Mouse (Mus musculus) embryonic facial prominence, embryonic 11.5 days (tissue): Measurements from ENCODE around the gene Pnpla2. TPM values are rescaled to one million over a fixed set of nuclear protein-coding genes. Genes with fewer than 3 reads are reported as not detected.

Source experiments
- ATAC-seq: fragments of 200-750 bp; cut with Nextera tagmentation; replicated peaks from 2 replicates; pipeline ENCODE4 v1.8.0; 2017; ENCODE audit warnings: low read depth; ENCODE audit not compliant: insufficient number of reproducible peaks, low FRiP score, low TSS enrichment
- DNase-seq: peaks from one replicate; pipeline ENCODE4 v3.0.0-alpha.2; 2015; ENCODE audit warnings: low spot score
- H3K27ac ChIP-seq: fragments of 300-500 bp; sonication (generic); replicated peaks from 2 replicates; pipeline ENCODE4 v1.5.1; 2014; ENCODE audit warnings: mild to moderate bottlenecking, low read depth, low read length, control low read depth
- H3K27me3 ChIP-seq: fragments of 300-500 bp; sonication (generic); 2 replicates; pipeline ENCODE4 v1.6.1; 2014; ENCODE audit warnings: mild to moderate bottlenecking, low read length, moderate library complexity, mixed read lengths; ENCODE audit not compliant: control insufficient read depth, insufficient read depth
- H3K36me3 ChIP-seq: fragments of 300-500 bp; sonication (generic); replicated peaks from 2 replicates; pipeline ENCODE4 v1.6.1; 2014; ENCODE audit warnings: low read depth, mild to moderate bottlenecking, low read length, moderate library complexity, mixed read lengths; ENCODE audit not compliant: control insufficient read depth, insufficient read depth
- H3K4me1 ChIP-seq: fragments of 300-500 bp; sonication (generic); 2 replicates; pipeline ENCODE4 v1.6.1; 2014; ENCODE audit warnings: low read length, mixed read lengths; ENCODE audit not compliant: control insufficient read depth, insufficient read depth
- H3K4me2 ChIP-seq: fragments of 300-500 bp; sonication (generic); 2 replicates; pipeline ENCODE4 v1.6.1; 2014; ENCODE audit warnings: low read depth, mild to moderate bottlenecking, control low read depth, low read length, moderate library complexity
- H3K4me3 ChIP-seq: fragments of 300-500 bp; sonication (generic); 2 replicates; pipeline ENCODE4 v1.5.1; 2014; ENCODE audit warnings: low read depth, low read length, control low read depth
- H3K9ac ChIP-seq: fragments of 300-500 bp; sonication (generic); replicated peaks from 2 replicates; pipeline ENCODE4 v1.6.1; 2014; ENCODE audit warnings: mild to moderate bottlenecking, control low read depth, low read length
- H3K9me3 ChIP-seq: fragments of 300-500 bp; sonication (generic); replicated peaks from 2 replicates; pipeline ENCODE4 v1.6.1; 2016; ENCODE audit warnings: mild to moderate bottlenecking, low read length, inconsistent platforms, mixed read lengths; ENCODE audit not compliant: control insufficient read depth
- WGBS: fragments of 180-500 bp; shearing (Covaris S2); extraction: QIAGEN DNeasy Blood & Tissue Kit; methylation state at CpG from one replicate; pipeline ENCODE4 v1.1.7; 2014; 5-methylcytosine and 5-hydroxymethylcytosine counted together
- polyA plus RNA-seq: library from polyadenylated mRNA; unstranded; fragments of >200 nt; fragmentation: Nextera tagmentation; extraction: Ambion mirVana; gene quantifications from 2 replicates; pipeline ENCODE4 v1.2.1, GENCODE M21; 2014

Pnpla2 gene
- polyA plus RNA-seq, 1 experiment from 2014 or later, result 11.1 TPM

DNA sequence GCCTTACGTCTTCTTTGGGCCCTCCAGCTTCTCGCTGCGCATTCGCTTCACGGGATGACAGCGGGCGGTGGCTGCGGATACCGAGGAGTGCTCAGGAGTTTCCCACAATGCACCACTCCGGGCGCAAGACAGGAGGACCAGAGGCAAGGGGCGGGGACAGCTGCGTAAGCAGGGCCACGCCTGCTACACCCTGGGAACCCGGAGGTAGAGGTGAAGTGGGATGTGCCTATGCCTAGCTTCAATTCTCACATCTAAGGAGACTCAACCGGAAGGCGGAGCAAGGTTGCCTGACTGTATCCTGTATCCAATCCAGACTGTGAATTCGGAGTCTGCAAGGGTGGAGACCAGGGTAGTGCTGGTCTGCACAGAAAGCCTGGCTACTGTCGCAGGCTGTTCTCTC lies 25.7 kb upstream of the Pnpla2 start, which contains the start of gene Cend1:
Gene Cend1, minus strand, starts transcription at position 182 of the 400 bp plus-strand sequence.
- H3K27ac ChIP-seq, result no peak within 1 kb of the TSS
- 0 out of 2 replicates have a peak, but pooled peaks cover 5% of the 10 kb centered on the region for H3K4me1 ChIP-seq
- peaks cover 2% of the 10 kb centered on the region; the same call in 1 of the 2 replicates for H3K36me3 ChIP-seq
- ATAC-seq (peak; percentile 82), DNase-seq (peak; percentile 85)
- peak within 1 kb of the TSS; percentile 46 for H3K9ac ChIP-seq
- WGBS, result 2% methylated on average over 19 of the region's 19 CpGs
- peak within 1 kb of the TSS; percentile 66 for H3K4me2 ChIP-seq
- H3K9me3 ChIP-seq, result no peaks in the 10 kb centered on the region
- peak within 1 kb of the TSS; percentile 32 for H3K4me3 ChIP-seq
- no peaks in the 10 kb centered on the region for H3K27me3 ChIP-seq

GRCm38 (mm10) chr7:141429840-141430584 lies 25.0 kb upstream of the Pnpla2 start:
- Histone ChIP-seq H3K9ac (no peak overlapping the region; the same call in 1 of the 2 replicates), H3K27me3 (no peaks in the 10 kb centered on the region), H3K4me3 (no peak overlapping the region), H3K9me3 (no peaks in the 10 kb centered on the region), H3K4me1 (peaks cover 5% of the 10 kb centered on the region; the same call in 1 of the 2 replicates), H3K36me3 (peaks cover 2% of the 10 kb centered on the region; the same call in 1 of the 2 replicates), H3K4me2 (no peak overlapping the region), H3K27ac (no peak overlapping the region)
- DNase-seq (no peak), ATAC-seq (no peak)
- 63% methylated on average over 9 of the region's 9 CpGs for WGBS

- WGBS, result 92% methylated on average over 9 of the region's 9 CpGs
These were observed 24.3 kb upstream of the Pnpla2 start for GRCm38 (mm10) chr7:141430585-141431240.

DNA sequence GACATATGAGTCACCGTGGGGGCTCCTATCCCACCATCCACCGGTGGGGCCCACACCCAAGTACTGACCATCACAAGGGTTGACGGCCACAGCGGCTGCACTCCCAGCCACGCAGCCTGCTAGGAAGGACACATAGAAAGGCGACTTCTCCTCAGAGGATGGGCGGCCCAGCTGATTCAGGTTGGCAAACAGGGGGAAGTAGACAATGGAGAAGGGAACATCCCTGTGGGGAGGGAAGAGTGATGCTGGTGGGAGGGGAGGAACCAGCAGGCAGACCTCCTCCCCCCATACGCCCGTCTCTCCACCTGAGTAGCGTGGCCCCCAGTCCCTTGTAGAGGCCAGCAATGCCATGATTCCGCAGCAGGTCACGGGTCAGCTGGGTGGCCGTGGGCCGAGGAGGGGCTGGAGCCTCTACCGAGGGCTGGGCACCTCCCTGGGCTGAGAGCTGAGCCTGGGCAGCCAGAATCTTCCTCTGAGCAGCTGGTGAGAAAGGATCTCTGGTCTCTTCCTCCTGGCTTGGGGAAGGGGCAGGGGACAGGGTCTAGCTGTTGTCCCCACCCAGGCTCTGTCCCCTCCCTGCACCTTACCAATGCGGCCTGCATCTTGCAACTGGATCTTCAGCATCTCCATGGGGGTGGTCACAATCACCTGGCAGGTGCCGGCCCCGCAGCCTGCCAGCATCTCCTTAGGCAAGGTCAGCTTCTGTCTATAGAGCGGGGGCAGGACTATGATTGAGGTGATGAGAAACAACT lies 23.4 kb upstream of the Pnpla2 start:
- no peak overlapping the region for H3K9ac ChIP-seq
- H3K4me2 ChIP-seq, result no peak overlapping the region
- no peaks in the 10 kb centered on the region for H3K9me3 ChIP-seq
- no peak overlapping the region for H3K4me3 ChIP-seq
- ATAC-seq (no peak), DNase-seq (no peak)
- peaks cover 2% of the 10 kb centered on the region; the same call in 1 of the 2 replicates for H3K36me3 ChIP-seq
- no peak overlapping the region for H3K27ac ChIP-seq
- H3K27me3 ChIP-seq, result no peaks in the 10 kb centered on the region
- 92% methylated on average over 19 of the region's 19 CpGs for WGBS
- H3K4me1 ChIP-seq, result peaks cover 5% of the 10 kb centered on the region; the same call in 1 of the 2 replicates

More at GRCm38 (mm10) chr7:141430585-141431240, 24.3 kb upstream of the Pnpla2 start:
- Histone ChIP-seq H3K36me3 (peaks cover 2% of the 10 kb centered on the region; the same call in 1 of the 2 replicates), H3K4me1 (peaks cover 5% of the 10 kb centered on the region; the same call in 1 of the 2 replicates), H3K27me3 (no peaks in the 10 kb centered on the region), H3K9ac (no peak overlapping the region), H3K4me2 (no peak overlapping the region), H3K27ac (no peak overlapping the region), H3K4me3 (no peak overlapping the region), H3K9me3 (no peaks in the 10 kb centered on the region)
- ATAC-seq (no peak), DNase-seq (no peak)

GRCm38 (mm10) chr7:141432186-141432611 lies 22.8 kb upstream of the Pnpla2 start:
- Histone ChIP-seq H3K27ac (no peak overlapping the region), H3K4me2 (no peak overlapping the region), H3K9ac (no peak overlapping the region), H3K27me3 (no peaks in the 10 kb centered on the region), H3K9me3 (no peaks in the 10 kb centered on the region), H3K4me3 (no peak overlapping the region), H3K36me3 (peaks cover 2% of the 10 kb centered on the region; the same call in 1 of the 2 replicates), H3K4me1 (peaks cover 5% of the 10 kb centered on the region; the same call in 1 of the 2 replicates)
- 86% methylated on average over 8 of the region's 8 CpGs for WGBS
- DNase-seq (no peak), ATAC-seq (no peak)

DNA sequence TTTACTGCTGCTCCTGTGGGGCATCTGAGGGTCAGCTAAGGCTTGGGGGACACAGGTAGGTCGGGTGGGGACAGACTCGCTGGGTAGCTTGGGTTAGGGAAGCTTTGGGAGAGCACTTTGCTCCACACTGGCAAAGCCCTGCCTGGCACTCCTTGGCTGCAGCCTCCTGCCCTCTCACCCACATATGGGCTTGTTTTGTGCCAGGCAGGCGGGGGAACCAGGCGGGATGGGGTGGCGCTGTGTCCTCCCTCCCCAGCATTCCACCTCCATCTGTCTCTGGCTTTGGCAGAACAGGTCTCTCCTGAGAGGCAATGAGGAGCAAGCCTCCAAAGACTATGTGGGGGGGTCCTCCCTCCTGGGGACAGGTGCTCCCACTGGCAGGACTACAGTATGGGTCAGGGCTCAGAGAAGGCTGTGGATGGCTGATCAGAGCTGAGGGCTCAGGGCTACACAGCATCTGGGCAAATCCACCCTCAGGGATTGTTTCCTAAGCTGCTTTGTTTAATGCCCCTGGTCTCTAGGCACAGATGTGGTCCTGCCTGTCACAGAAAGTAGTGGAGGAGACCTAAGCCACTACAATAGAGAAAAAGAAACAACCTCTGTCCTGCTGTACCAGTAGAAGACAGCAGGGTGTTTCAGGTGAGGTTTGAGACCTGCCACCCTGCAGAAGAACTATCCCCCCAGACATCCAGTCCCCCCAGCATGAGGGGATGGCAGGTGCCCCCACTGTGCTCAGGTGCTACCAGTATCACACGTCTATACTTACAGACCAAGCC lies 22.1 kb upstream of the Pnpla2 start:
- H3K9ac ChIP-seq, result no peak overlapping the region

More for the DNA sequence above, 22.1 kb upstream of the Pnpla2 start:
- peaks cover 2% of the 10 kb centered on the region; the same call in 1 of the 2 replicates for H3K36me3 ChIP-seq
- no peaks in the 10 kb centered on the region for H3K9me3 ChIP-seq
- WGBS, result 86% methylated on average over 6 of the region's 6 CpGs
- no peak overlapping the region for H3K27ac ChIP-seq
- ATAC-seq (no peak), DNase-seq (no peak)
- H3K4me1 ChIP-seq, result peaks cover 5% of the 10 kb centered on the region; the same call in 1 of the 2 replicates
- no peak overlapping the region for H3K4me2 ChIP-seq
- no peaks in the 10 kb centered on the region for H3K27me3 ChIP-seq
- H3K4me3 ChIP-seq, result no peak overlapping the region
